Mouse (Mus musculus): ENCODE measurements around the gene Wdr93.
A peak's percentile ranks its signal among the peaks of the same experiment; 100 is the strongest.

The Wdr93 gene

GRCm38 (mm10) chr7:79802037-79802436 lies 59.1 kb downstream of the Wdr93 start:
- no peak for DNase-seq (ENCODE audit: low read depth)

DNA sequence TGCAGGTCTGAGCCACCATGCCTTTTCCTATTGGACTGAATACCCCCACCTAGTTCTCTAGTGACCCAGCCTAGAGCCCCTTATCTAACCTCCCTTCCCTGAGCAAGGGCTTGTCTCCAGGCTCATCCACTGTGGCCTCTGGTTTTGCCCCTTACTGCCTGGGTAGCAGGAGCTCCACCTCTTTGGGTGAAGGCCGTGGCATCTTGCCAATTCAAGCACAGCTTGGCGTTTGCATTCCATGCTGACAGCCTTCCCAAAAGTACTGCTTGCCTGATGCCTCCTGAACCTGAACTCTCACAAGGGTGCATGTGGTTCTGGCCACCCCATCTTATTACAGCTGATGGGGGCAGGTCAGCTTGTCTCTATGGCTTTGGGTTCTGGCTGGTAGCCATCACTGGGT lies 60.9 kb downstream of the Wdr93 start:
- DNase-seq (ENCODE audit: low read depth) = no peak

DNA sequence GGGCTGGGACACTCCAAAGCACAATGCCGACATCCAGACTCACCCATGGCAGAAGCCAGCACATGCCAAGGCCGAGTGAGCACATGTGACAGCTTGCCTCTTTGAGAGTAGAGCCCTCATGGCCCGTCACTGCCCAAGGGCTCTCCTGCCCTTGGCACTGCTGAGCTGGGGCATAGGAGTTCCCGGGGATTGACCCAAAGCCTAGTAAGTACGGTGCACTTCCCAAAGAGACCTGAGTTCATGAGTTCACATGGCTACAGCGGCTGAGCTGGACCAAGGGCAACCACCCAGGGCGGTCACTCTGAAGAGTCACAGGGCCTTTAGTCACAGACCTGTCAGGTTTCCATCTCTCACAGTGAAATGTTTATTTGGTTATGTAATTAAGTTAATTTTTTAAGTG lies 65.6 kb downstream of the Wdr93 start:
- DNase-seq (ENCODE audit: low read depth) = no peak

GRCm38 (mm10) chr7:79810611-79811506 lies 67.9 kb downstream of the Wdr93 start, which contains the start of gene Mesp2:
TSS of gene Mesp2 (plus strand) at chr7:79810727.
- DNase-seq (ENCODE audit: low read depth) = peak; percentile 52

DNA sequence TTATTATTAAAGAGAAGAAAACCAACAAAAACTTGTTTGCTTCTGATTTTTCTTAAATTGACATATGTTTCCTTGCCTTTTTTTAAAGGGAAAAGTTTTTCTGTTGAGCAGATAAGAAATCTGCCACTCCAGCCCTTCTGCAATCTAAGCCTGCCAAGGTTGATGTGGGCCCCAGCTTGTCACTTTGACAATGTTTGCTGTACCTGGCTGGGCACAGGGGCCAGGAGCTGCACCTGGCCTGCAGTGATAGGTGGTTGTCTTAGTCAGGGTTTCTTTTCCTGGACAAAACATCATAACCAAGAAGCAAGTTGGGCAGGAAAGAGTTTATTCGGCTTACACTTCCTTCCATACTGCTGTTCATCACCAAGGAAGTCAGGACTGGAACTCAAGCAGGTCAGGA lies 70.4 kb downstream of the Wdr93 start:
- no peak for DNase-seq (ENCODE audit: low read depth)

- DNase-seq (ENCODE audit: low read depth) = no peak
These were observed 75.4 kb downstream of the Wdr93 start for GRCm38 (mm10) chr7:79818321-79818720.

DNA sequence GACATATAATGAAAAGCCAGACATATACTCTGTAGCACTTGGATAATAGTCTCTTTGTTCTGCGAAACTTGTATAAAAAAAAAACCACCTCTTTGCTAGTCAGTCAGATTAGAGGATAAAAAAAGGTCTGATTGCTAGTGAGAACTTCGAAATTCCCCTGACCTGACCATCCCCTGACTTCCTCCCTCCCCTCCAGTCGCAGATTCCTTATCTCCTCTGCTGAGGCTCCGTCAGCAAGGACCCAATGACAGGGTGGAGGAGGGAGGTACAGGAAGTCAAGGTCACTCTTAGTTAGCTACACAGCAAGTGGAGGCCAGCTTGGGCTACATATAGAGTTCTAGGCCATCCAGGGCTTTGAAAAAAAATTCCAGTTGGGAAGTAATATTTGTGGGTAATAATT lies 76.6 kb downstream of the Wdr93 start:
- no peak for DNase-seq (ENCODE audit: low read depth)

DNA sequence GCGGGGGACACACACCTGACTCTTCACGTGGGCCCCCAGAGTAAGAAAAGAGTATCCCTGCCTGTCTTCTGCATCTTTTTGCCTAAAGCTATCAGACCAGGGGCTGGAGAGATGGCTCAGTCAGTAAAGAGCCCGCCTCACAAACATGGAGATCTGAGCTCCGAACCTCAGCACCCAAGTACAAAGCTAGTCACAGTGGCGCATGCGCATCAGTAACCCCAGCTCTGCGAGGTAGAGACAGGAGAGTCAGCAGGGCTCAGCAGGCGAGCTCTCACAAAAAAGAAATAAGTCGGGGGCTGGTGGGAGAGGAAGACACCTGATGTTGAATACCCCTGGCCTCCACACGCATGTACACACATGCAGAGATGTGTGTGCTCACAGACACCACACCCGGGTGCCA lies 77.0 kb downstream of the Wdr93 start:
- no peak for DNase-seq (ENCODE audit: low read depth)

GRCm38 (mm10) chr7:79822092-79822695 lies 79.2 kb downstream of the Wdr93 start:
- DNase-seq (ENCODE audit: low read depth) = no peak

DNA sequence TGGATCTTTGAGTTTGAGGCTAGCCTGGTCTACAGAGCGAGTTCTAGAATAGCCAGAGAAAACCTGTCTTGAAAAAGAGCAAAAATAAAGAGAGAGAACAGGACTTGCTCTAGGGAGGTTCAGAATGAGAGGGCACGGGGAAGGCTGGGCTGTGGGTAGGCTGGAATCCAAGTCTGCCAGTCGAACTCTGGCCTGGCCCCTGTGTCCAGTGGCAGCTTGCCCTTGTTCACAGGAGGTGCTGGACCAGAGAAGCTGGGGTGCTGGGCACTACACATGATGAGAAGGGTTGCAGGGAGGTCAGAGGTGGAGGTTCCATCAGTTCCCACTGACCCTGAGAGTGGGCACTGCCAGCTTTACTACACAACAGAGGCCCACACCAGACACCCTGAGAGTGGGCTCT lies 85.4 kb downstream of the Wdr93 start:
- no peak for DNase-seq (ENCODE audit: low read depth)

- no peak for DNase-seq (ENCODE audit: low read depth)
These were observed 88.2 kb downstream of the Wdr93 start for GRCm38 (mm10) chr7:79831145-79831544.

- DNase-seq (ENCODE audit: low read depth) = no peak
These were observed 88.6 kb downstream of the Wdr93 start for GRCm38 (mm10) chr7:79831585-79831984.

DNA sequence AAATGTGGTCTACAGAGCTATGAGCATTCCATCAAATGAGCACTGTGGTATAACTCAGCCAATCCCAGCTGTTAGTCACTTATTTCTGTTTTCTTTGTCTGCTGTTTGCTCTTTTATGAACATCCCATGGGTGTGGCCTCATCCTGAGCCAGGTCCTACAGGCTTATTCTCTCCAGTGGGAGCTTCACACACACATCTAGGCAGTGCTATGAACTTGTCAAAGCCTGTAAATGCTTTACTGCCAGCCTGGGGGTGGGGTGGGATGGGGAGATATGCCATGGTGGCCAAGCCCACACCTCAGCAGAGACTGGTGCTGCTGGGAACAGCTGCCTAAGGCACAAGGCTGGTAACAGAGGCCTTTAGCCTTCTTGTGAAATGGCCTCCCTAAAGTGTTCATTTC lies 90.0 kb downstream of the Wdr93 start:
- no peak for DNase-seq (ENCODE audit: low read depth)

GRCm38 (mm10) chr7:79835196-79835595 lies 92.2 kb downstream of the Wdr93 start:
- DNase-seq (ENCODE audit: low read depth) = no peak
